ENCODE assay signal across 8 mouse cellular contexts in genomic region chr6:28932328-28932937, GRCm38 (mm10).
DNase-seq lines count a peak whose midpoint lies in the region; ATAC-seq and TF ChIP-seq lines count a peak whose summit lies in the region.

No protein-coding gene starts in this region.

- no peaks in the 10 kb centered on the region for H3K9me3 ChIP-seq in lung, embryonic 14.5 days (ENCODE audit: low read depth, low read length)
- H3K9me3 ChIP-seq in limb, embryonic 12.5 days: no peaks in the 10 kb centered on the region

- no peak for TF ChIP-seq CTCF in lung, embryonic 14.5 days (IDR thresholded peaks at IDR 0.05; ENCODE audit: low read depth)

- H3K36me3 ChIP-seq in lung, embryonic 14.5 days (ENCODE audit: insufficient read depth): no peaks in the 10 kb centered on the region
- no peaks in the 10 kb centered on the region for H3K36me3 ChIP-seq in limb, embryonic 12.5 days

- peak overlapping the region; percentile 56 for H3K4me2 ChIP-seq in lung, embryonic 14.5 days
- peak overlapping the region; percentile 61 for H3K4me2 ChIP-seq in limb, embryonic 12.5 days

- peak; percentile 72; the same call in 1 of the 2 replicates for ATAC-seq in lung, embryonic 14.5 days (ENCODE audit: insufficient read depth)
- ATAC-seq in limb, embryonic 12.5 days (ENCODE audit: insufficient number of reproducible peaks, insufficient read depth, low FRiP score, low TSS enrichment, low read depth): peak; percentile 40
- ATAC-seq in erythroblast, adult 5-6 weeks (replicated peaks; ENCODE audit: low FRiP score, poor library complexity, severe bottlenecking): no peak

- 0 out of 2 replicates have a peak, but pooled peaks cover 2% of the 10 kb centered on the region for H3K27me3 ChIP-seq in lung, embryonic 14.5 days (ENCODE audit: insufficient read depth, low read length)
- no peaks in the 10 kb centered on the region for H3K27me3 ChIP-seq in limb, embryonic 12.5 days

- whole genome bisulfite sequencing in lung, embryonic 14.5 days: 10% methylated on average over 19 of the region's 19 CpGs
- WGBS in limb, embryonic 12.5 days: 6% methylated on average over 19 of the region's 19 CpGs

- peak overlapping the region; percentile 19; the same call in 1 of the 2 replicates for H3K4me3 ChIP-seq in lung, embryonic 14.5 days (ENCODE audit: low read depth, low read length)
- H3K4me3 ChIP-seq in limb, embryonic 12.5 days (replicated peaks): peak overlapping the region; percentile 26

- no peaks in the 10 kb centered on the region for H3K4me1 ChIP-seq in lung, embryonic 14.5 days (ENCODE audit: insufficient read depth)
- peaks cover 19% of the 10 kb centered on the region for H3K4me1 ChIP-seq in limb, embryonic 12.5 days (replicated peaks)

- no peak overlapping the region for H3K9ac ChIP-seq in lung, embryonic 14.5 days
- 0 out of 2 replicates have a peak overlapping the region, but pooled peaks have one; percentile 27 for H3K9ac ChIP-seq in limb, embryonic 12.5 days (replicated peaks)

- DNase-seq in lung, embryonic 14.5 days: peak; percentile 65
- no peak for DNase-seq in lung, postnatal 36 days
- DNase-seq in cerebellum, adult 9-11 months: peak; percentile 76
- DNase-seq in frontal cortex, postnatal 10 days (ENCODE audit: low spot score in 2 of 2): peak; percentile 19 to 22
- peak; percentile 20 for DNase-seq in right cerebral cortex, postnatal 25 days
- no peak for DNase-seq in gastrocnemius, postnatal 10 days

- H3K27ac ChIP-seq in lung, embryonic 14.5 days (ENCODE audit: low read depth): no peak overlapping the region
- H3K27ac ChIP-seq in limb, embryonic 12.5 days: peak overlapping the region; percentile 32

Comparison
In these comparisons a context has a peak if more than half of its experiments do, and no peak if none do; other contexts are left out.
1. DNase-seq: peak in lung, embryonic 14.5 days (single experiment), cerebellum, adult 9-11 months (single experiment), frontal cortex, postnatal 10 days (2 of 2) and right cerebral cortex, postnatal 25 days (single experiment); none in lung, postnatal 36 days (single experiment) and gastrocnemius, postnatal 10 days (single experiment).